Mouse (Mus musculus): ENCODE data around the gene Spsb3. TPM values are rescaled to one million over a fixed set of nuclear protein-coding genes. Genes with fewer than 3 reads are reported as not detected.

Spsb3 gene
- total RNA-seq, 2 experiments from 2014 or later, result 53.5 to 55.5 TPM

DNA sequence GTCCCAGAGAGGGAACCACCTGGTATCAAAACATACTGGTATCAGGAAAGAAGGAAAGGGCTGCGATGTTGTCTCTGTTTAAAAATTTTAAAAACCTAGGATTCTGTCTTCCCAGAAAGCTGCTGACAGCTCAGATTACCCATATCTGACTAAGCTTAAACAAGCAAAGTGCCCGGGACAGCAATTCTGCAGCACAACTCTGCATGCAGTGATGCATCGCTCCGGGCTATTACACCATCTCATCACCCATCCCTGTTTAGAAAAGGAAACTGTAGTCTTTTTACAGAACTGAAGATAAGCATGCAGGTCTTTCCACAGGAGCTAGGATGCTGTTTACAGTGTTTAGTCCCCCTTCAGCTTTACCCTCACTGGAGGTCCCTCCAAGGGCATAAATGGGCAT, 48.5 kb downstream of the Spsb3 start:
- DNase-seq (ENCODE audit: low spot score in 2 of 2), result no peak
- intact Hi-C loops (cut with DNase I), result no loop called here

DNA sequence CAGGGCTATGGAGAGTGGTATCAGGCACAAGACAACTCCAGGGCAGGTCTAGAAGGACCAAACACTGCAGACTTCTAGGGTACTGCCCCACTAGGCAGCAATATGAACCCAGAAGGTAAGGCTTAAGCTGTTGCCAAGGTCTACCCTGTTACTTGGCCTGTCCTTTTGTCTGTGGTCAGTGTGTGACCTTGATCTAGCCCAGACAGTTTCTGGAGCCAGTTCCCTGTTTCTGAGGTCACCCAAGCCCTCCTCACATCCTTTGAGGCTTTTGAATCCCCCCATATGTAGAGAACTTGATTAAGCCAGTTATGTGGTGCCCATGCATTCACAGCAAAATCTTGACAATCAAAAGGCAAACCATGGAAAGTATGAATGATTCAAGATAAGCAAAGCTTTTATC, 49.2 kb downstream of the Spsb3 start:
- intact Hi-C loops (cut with DNase I), result no loop called here
- no peak for DNase-seq (ENCODE audit: low spot score in 2 of 2)

DNA sequence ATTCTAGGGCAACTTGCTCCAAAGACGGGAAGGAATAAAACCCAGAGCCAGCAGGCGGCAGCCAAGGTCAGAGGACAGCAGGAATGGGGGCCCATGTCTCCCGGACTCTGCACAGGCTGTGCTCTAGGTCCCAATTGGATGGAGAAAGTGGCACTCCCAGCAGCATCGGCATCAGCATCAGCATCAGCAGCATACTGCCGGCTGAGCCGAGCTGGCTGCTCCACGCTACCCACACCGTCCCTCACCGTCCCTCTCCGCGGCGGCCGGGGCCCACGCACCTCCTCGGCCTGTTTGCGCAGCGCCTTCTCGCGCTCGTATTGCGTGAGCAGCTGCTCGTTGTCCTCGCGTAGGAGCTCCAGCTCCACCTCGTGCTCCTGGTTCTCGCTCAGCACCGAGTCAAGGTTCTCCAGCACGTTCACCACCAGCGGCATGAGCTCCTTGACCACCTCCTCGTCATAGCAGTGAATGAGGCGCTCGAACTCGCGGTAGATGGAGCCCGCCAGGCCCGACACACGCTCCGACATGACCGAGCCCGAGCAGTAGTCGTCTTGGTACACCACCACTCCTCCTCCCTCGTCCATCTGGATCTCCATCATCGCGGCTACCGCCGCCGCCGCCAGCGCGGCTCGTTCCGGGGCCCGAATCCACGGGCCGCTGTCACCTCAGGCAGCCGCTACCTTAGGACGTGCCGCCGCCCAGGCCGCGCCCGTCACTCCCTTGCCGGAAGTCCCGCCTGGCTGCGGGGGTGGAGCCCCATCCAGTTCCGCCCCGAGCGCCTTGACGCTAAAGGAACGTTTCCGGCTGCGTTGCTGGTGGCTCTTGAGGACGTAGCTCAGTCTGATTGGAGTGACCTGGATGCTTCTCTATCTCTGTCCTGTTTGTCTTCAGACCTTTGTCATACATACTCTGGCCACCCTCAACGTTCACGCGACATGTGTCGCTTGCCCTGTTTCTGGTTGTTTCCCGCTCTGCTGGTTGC, 50.1 kb downstream of the Spsb3 start, which contains the start of gene Mapk8ip3:
TSS of gene Mapk8ip3 (minus strand) at position 719 of the 979 bp plus-strand sequence.
- intact Hi-C loops (cut with DNase I), result no loop called here
- DNase-seq (ENCODE audit: low spot score in 2 of 2), result peak; percentile 95

DNA sequence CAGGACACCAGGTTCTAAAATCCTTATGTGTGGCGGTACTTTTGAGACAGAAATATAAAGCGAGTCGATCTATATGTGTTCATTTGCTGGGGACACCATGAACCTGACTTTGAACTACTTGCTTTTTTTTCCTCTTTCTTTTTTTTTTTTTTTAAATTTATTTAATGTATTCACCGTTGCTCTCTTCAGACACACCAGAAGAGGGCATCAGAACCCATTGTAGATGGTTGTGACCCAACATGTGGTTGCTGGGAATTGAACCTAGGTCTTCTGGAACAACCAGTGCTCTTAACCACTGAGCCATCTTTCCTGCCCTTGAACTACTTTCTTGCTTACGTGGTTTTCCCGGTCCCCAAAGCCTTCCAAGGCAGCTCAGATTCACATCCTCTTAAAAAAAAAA, 50.8 kb downstream of the Spsb3 start:
- DNase-seq (ENCODE audit: low spot score in 2 of 2), result no peak
- intact Hi-C loops (cut with DNase I), result no loop called here

Other genes starting within 250 kb of the Spsb3 start
- gene Slc9a3r2, start 236.3 kb upstream of the Spsb3 start, total RNA-seq (2021), result 10 to 100 TPM; 52.6 to 53.0 TPM
- gene Npw, start 228.2 kb upstream of the Spsb3 start, total RNA-seq (2021), result 1 to 10 TPM in 1 of 2 experiments, under 1 TPM in 1; 0.95 to 1.4 TPM
- gene Zfp598, start 217.0 kb upstream of the Spsb3 start, total RNA-seq (2021), result 10 to 100 TPM; 37.9 to 39.3 TPM
- 100 to 1,000 TPM; 228 to 245 TPM for gene Syngr3, start 196.7 kb upstream of the Spsb3 start, total RNA-seq (2021)
- 10 to 100 TPM; 19.0 to 19.1 TPM for gene Gfer, start 190.5 kb upstream of the Spsb3 start, total RNA-seq (2021)
- gene Noxo1, start 190.4 kb upstream of the Spsb3 start, total RNA-seq (2021), result 1 to 10 TPM; 2.5 to 3.6 TPM
- 10 to 100 TPM; 28.5 to 29.2 TPM for gene Tbl3, start 179.0 kb upstream of the Spsb3 start, total RNA-seq (2021)
- gene Rnf151, start 168.6 kb upstream of the Spsb3 start, total RNA-seq (2021), result not detected
- gene Rps2, start 168.5 kb upstream of the Spsb3 start, total RNA-seq (2021), result 100 to 1,000 TPM; 492 to 494 TPM
- 100 to 1,000 TPM; 184 to 189 TPM for gene Ndufb10, start 162.2 kb upstream of the Spsb3 start, total RNA-seq (2021)
- under 1 TPM; 0.35 to 0.38 TPM for gene Rpl3l, start 158.8 kb upstream of the Spsb3 start, total RNA-seq (2021)
- 10 to 100 TPM; 38.4 to 38.7 TPM for gene Msrb1, start 150.0 kb upstream of the Spsb3 start, total RNA-seq (2021)
- gene Hs3st6, start 133.7 kb upstream of the Spsb3 start, total RNA-seq (2021), result under 1 TPM; 0.31 to 0.59 TPM
- gene Meiob, start 82.4 kb upstream of the Spsb3 start, total RNA-seq (2021), result not detected
- gene Hagh, start 46.5 kb upstream of the Spsb3 start, total RNA-seq (2021), result 100 to 1,000 TPM; 120 to 135 TPM
- 10 to 100 TPM; 15.8 to 19.4 TPM for gene Fahd1, start 36.3 kb upstream of the Spsb3 start, total RNA-seq (2021)
- gene Igfals, start 20.6 kb upstream of the Spsb3 start, total RNA-seq (2021), result not detected
- 10 to 100 TPM; 35.7 to 37.4 TPM for gene Nubp2, start 294 bp upstream of the Spsb3 start, total RNA-seq (2021)
- 10 to 100 TPM; 58.1 to 61.6 TPM for gene Eme2, start 8.4 kb downstream of the Spsb3 start, total RNA-seq (2021)
- gene Mrps34, start 8.5 kb downstream of the Spsb3 start, total RNA-seq (2021), result 10 to 100 TPM; 67.5 to 73.1 TPM
- gene Nme3, start 9.9 kb downstream of the Spsb3 start, total RNA-seq (2021), result 10 to 100 TPM; 40.3 to 44.6 TPM
- gene Mapk8ip3, start 50.3 kb downstream of the Spsb3 start, total RNA-seq (2021), result 100 to 1,000 TPM; 315 to 321 TPM
- 10 to 100 TPM in 1 of 2 experiments, 1 to 10 TPM in 1; 5.3 to 10.4 TPM for gene Jpt2, start 74.0 kb downstream of the Spsb3 start, total RNA-seq (2021)
- 10 to 100 TPM; 26.0 to 27.9 TPM for gene Cramp1l, start 129.1 kb downstream of the Spsb3 start, total RNA-seq (2021)
- gene Ift140, start 129.4 kb downstream of the Spsb3 start, total RNA-seq (2021), result 10 to 100 TPM; 19.8 to 22.9 TPM
- 10 to 100 TPM in 1 of 2 experiments, 1 to 10 TPM in 1; 9.5 to 11.9 TPM for gene Tmem204, start 196.9 kb downstream of the Spsb3 start, total RNA-seq (2021)
- 10 to 100 TPM; 29.8 to 32.3 TPM for gene Telo2, start 229.3 kb downstream of the Spsb3 start, total RNA-seq (2021)
- gene Ptx4, start 234.1 kb downstream of the Spsb3 start, total RNA-seq (2021), result 1 to 10 TPM; 1.9 to 2.3 TPM
- 10 to 100 TPM; 49.7 to 52.2 TPM for gene Clcn7, start 246.7 kb downstream of the Spsb3 start, total RNA-seq (2021)

Measured in left cerebral cortex, postnatal 14 days (tissue).